Mouse (Mus musculus) gastrocnemius, postnatal 36 days (tissue): ENCODE data around the gene Gm9936. TPM values are rescaled to one million over a fixed set of nuclear protein-coding genes. Genes with fewer than 3 reads are reported as not detected.

ENCODE experiments used
- microRNA-seq, 2 experiments: library from miRNA; unstranded; fragments of <30 nt; microRNA quantifications; one replicate each; pipeline ENCODE4 v1.2.0; 2021
- total RNA-seq, 2 experiments: library from RNA; stranded (reverse); gene quantifications; 2 replicates each; pipeline ENCODE4 v1.2.3; 2021

Gm9936 gene
- total RNA-seq, 2 experiments from 2014 or later, result not detected

Small RNA genes within 50 kb of the gene (microRNA-seq; reads per million reads assigned to microRNA genes)
- gene Mir6240, result 5.0 to 13.4 reads per million in 2 experiments

Other genes starting within 250 kb of the Gm9936 start
- 1 to 10 TPM in 1 of 2 experiments, under 1 TPM in 1; 0.87 to 2.1 TPM for gene Trpv4, start 200.3 kb downstream of the Gm9936 start, total RNA-seq
- gene Gltp, start 167.7 kb downstream of the Gm9936 start, total RNA-seq, result 1 to 10 TPM; 7.3 to 7.9 TPM
- 1 to 10 TPM; 2.7 to 2.9 TPM for gene Tchp, start 150.9 kb downstream of the Gm9936 start, total RNA-seq
- 10 to 100 TPM; 18.8 to 21.4 TPM for gene Ankrd13a, start 84.0 kb downstream of the Gm9936 start, total RNA-seq
- 10 to 100 TPM; 15.9 to 17.4 TPM for gene Git2, start 83.2 kb downstream of the Gm9936 start, total RNA-seq
- 1 to 10 TPM; 4.9 to 5.2 TPM for gene 1500011B03Rik, start 35.2 kb downstream of the Gm9936 start, total RNA-seq
- not detected for gene 4930519G04Rik, start 5.0 kb downstream of the Gm9936 start, total RNA-seq
- gene Oasl2, start 38.3 kb upstream of the Gm9936 start, total RNA-seq, result 1 to 10 TPM; 1.2 to 2.7 TPM
- gene Oasl1, start 64.6 kb upstream of the Gm9936 start, total RNA-seq, result under 1 TPM in 1 of 2 experiments, not detected in 1; 0.59 TPM
- gene 2210016L21Rik, start 83.5 kb upstream of the Gm9936 start, total RNA-seq, result 10 to 100 TPM; 19.2 to 23.1 TPM
- gene Hnf1a, start 112.4 kb upstream of the Gm9936 start, total RNA-seq, result not detected
- gene Sppl3, start 152.5 kb upstream of the Gm9936 start, total RNA-seq, result 10 to 100 TPM; 19.6 to 21.3 TPM
- gene Gm10401, start 239.6 kb upstream of the Gm9936 start, total RNA-seq, result not detected